In genomic region chr9:42115078-42115477, GRCm38 (mm10) we compare ENCODE assay signal across 21 mouse cellular contexts. TPM values are rescaled to one million over a fixed set of nuclear protein-coding genes. Genes with fewer than 3 reads are reported as not detected.
DNase-seq lines count a peak whose midpoint lies in the region; ATAC-seq and TF ChIP-seq lines count a peak whose summit lies in the region.
"Had no signal": no experiment of that assay in that cellular context is flagged by ENCODE, and none has a peak within 500 bp of the region (broad histone marks: within the 10 kb centered on the region; RNA-seq: fewer than 3 reads in every experiment).

No protein-coding gene starts in this region.

- peaks cover 18% of the 10 kb centered on the region for H3K4me1 ChIP-seq in intestine, embryonic 16.5 days (ENCODE audit: control insufficient read depth, insufficient read depth, low read length)
- peaks cover 10% of the 10 kb centered on the region for H3K4me1 ChIP-seq in intestine, embryonic 15.5 days (replicated peaks)
- peaks cover 27% of the 10 kb centered on the region for H3K4me1 ChIP-seq in lung, embryonic 16.5 days (replicated peaks; ENCODE audit: control insufficient read depth, insufficient read depth, low read length)
- no peaks in the 10 kb centered on the region for H3K4me1 ChIP-seq in intestine, postnatal 0 days (replicated peaks; ENCODE audit: control insufficient read depth, insufficient read depth, low read length)
- no peaks in the 10 kb centered on the region for H3K4me1 ChIP-seq in stomach, postnatal 0 days (replicated peaks; ENCODE audit: control insufficient read depth, insufficient read depth)

- no peak overlapping the region for H3K9ac ChIP-seq in intestine, embryonic 16.5 days (ENCODE audit: low read depth, low read length)
- no peak overlapping the region for H3K9ac ChIP-seq in intestine, embryonic 15.5 days
- no peak overlapping the region for H3K9ac ChIP-seq in lung, embryonic 16.5 days (ENCODE audit: low read length)
- H3K9ac ChIP-seq in intestine, postnatal 0 days (ENCODE audit: low read depth, low read length): no peak overlapping the region
- H3K9ac ChIP-seq in stomach, postnatal 0 days (ENCODE audit: low read length): no peak overlapping the region
- H3K9ac ChIP-seq: forebrain, postnatal 0 days; liver, postnatal 0 days; neural tube, embryonic 15.5 days; stomach, embryonic 15.5 days had no signal

- no peak overlapping the region for H3K27ac ChIP-seq in intestine, embryonic 16.5 days (ENCODE audit: low read length)
- no peak overlapping the region for H3K27ac ChIP-seq in intestine, embryonic 15.5 days
- peak overlapping the region; percentile 18 for H3K27ac ChIP-seq in lung, embryonic 16.5 days (ENCODE audit: low read length)
- no peak overlapping the region for H3K27ac ChIP-seq in intestine, postnatal 0 days (ENCODE audit: low read depth, low read length)
- H3K27ac ChIP-seq in stomach, postnatal 0 days (replicated peaks): 0 out of 2 replicates have a peak overlapping the region, but pooled peaks have one; percentile 45
- H3K27ac ChIP-seq: forebrain, embryonic 10.5 days; hindbrain, postnatal 0 days; stomach, embryonic 15.5 days had no signal

- no peak for TF ChIP-seq CTCF in intestine, postnatal 0 days (IDR thresholded peaks at IDR 0.05; ENCODE audit: low read depth)
- no peak for TF ChIP-seq CTCF in stomach, postnatal 0 days (IDR thresholded peaks at IDR 0.05; ENCODE audit: low read depth)

- H3K4me2 ChIP-seq in intestine, embryonic 16.5 days (ENCODE audit: low read depth, low read length): no peak overlapping the region
- H3K4me2 ChIP-seq in intestine, embryonic 15.5 days (replicated peaks): no peak overlapping the region
- no peak overlapping the region for H3K4me2 ChIP-seq in lung, embryonic 16.5 days (ENCODE audit: low read depth, low read length)
- no peak overlapping the region for H3K4me2 ChIP-seq in intestine, postnatal 0 days (replicated peaks; ENCODE audit: low read depth)
- H3K4me2 ChIP-seq in stomach, postnatal 0 days (replicated peaks; ENCODE audit: low read depth): no peak overlapping the region
- H3K4me2 ChIP-seq: midbrain, embryonic 11.5 days; neural tube, embryonic 15.5 days; stomach, embryonic 15.5 days had no signal

- H3K4me3 ChIP-seq in intestine, embryonic 16.5 days (ENCODE audit: low read length): no peak overlapping the region
- no peak overlapping the region for H3K4me3 ChIP-seq in intestine, embryonic 15.5 days (replicated peaks)
- H3K4me3 ChIP-seq in lung, embryonic 16.5 days (ENCODE audit: low read length): no peak overlapping the region
- no peak overlapping the region for H3K4me3 ChIP-seq in intestine, postnatal 0 days (ENCODE audit: low read depth, low read length)
- H3K4me3 ChIP-seq in stomach, postnatal 0 days (ENCODE audit: low read depth, low read length): no peak overlapping the region
- H3K4me3 ChIP-seq: forebrain, embryonic 10.5 days; neural tube, embryonic 15.5 days; stomach, embryonic 15.5 days had no signal

- ATAC-seq in intestine, embryonic 16.5 days: 0 out of 2 replicates have a peak, but pooled peaks have one; percentile 26
- no peak for ATAC-seq in intestine, embryonic 15.5 days
- ATAC-seq in lung, embryonic 16.5 days (ENCODE audit: low read depth): no peak
- 0 out of 2 replicates have a peak, but pooled peaks have one; percentile 49 for ATAC-seq in intestine, postnatal 0 days
- peak; percentile 73 for ATAC-seq in stomach, postnatal 0 days (ENCODE audit: low FRiP score, low TSS enrichment)
- ATAC-seq: forebrain, postnatal 0 days; hindbrain, postnatal 0 days; liver, postnatal 0 days had no signal

- WGBS in intestine, embryonic 16.5 days: 66% methylated on average over 7 of the region's 7 CpGs
- WGBS in intestine, embryonic 15.5 days: 68% methylated on average over 7 of the region's 7 CpGs
- WGBS in lung, embryonic 16.5 days: 59% methylated on average over 7 of the region's 7 CpGs
- 50% methylated on average over 7 of the region's 7 CpGs for WGBS in intestine, postnatal 0 days
- WGBS in stomach, postnatal 0 days: 59% methylated on average over 7 of the region's 7 CpGs

- DNase-seq in lung, postnatal 4 days: no peak
- peak; percentile 52 for DNase-seq in stomach, postnatal 0 days (ENCODE audit: low spot score)
- DNase-seq in heart, postnatal 14 days: no peak
- DNase-seq: adrenal gland, postnatal 36 days; cerebellum, adult 9-11 months; forebrain, postnatal 0 days; heart, postnatal 36 days; kidney, adult 18-20 months; kidney, postnatal 14 days; liver, postnatal 0 days; thymus, adult 2 months; thymus, postnatal 4 days had no signal

- H3K9me3 ChIP-seq in intestine, embryonic 16.5 days (ENCODE audit: control insufficient read depth, low read length): no peaks in the 10 kb centered on the region
- H3K9me3 ChIP-seq in intestine, embryonic 15.5 days: no peaks in the 10 kb centered on the region
- H3K9me3 ChIP-seq in lung, embryonic 16.5 days (ENCODE audit: control insufficient read depth, low read length): no peaks in the 10 kb centered on the region
- no peaks in the 10 kb centered on the region for H3K9me3 ChIP-seq in intestine, postnatal 0 days (ENCODE audit: control insufficient read depth)
- H3K9me3 ChIP-seq in stomach, postnatal 0 days (ENCODE audit: control insufficient read depth, low read length): no peaks in the 10 kb centered on the region
- H3K9me3 ChIP-seq: forebrain, embryonic 10.5 days; neural tube, embryonic 15.5 days; stomach, embryonic 15.5 days had no signal

- intact Hi-C loops in heart, postnatal 14 days (cut with DNase I): no loop called here

- H3K27me3 ChIP-seq in intestine, embryonic 16.5 days (replicated peaks; ENCODE audit: control insufficient read depth, insufficient read depth, low read length): no peaks in the 10 kb centered on the region
- H3K27me3 ChIP-seq in intestine, embryonic 15.5 days (replicated peaks): no peaks in the 10 kb centered on the region
- H3K27me3 ChIP-seq in lung, embryonic 16.5 days (ENCODE audit: control insufficient read depth, insufficient read depth, low read depth, low read length): no peaks in the 10 kb centered on the region
- H3K27me3 ChIP-seq in intestine, postnatal 0 days (replicated peaks; ENCODE audit: control insufficient read depth, insufficient read depth, low read length): no peaks in the 10 kb centered on the region
- no peaks in the 10 kb centered on the region for H3K27me3 ChIP-seq in stomach, postnatal 0 days (ENCODE audit: control insufficient read depth, insufficient read depth, low read length)
- H3K27me3 ChIP-seq: neural tube, embryonic 15.5 days; stomach, embryonic 15.5 days had no signal

- no peak for TF ChIP-seq EP300 in stomach, postnatal 0 days (optimal IDR thresholded peaks at IDR 0.05)

- no peaks in the 10 kb centered on the region for H3K36me3 ChIP-seq in intestine, embryonic 16.5 days (ENCODE audit: control insufficient read depth, insufficient read depth, low read length)
- no peaks in the 10 kb centered on the region for H3K36me3 ChIP-seq in intestine, embryonic 15.5 days
- H3K36me3 ChIP-seq in lung, embryonic 16.5 days (ENCODE audit: control insufficient read depth, insufficient read depth, low read length): no peaks in the 10 kb centered on the region
- H3K36me3 ChIP-seq in intestine, postnatal 0 days (ENCODE audit: control insufficient read depth, insufficient read depth): no peaks in the 10 kb centered on the region
- H3K36me3 ChIP-seq in stomach, postnatal 0 days (ENCODE audit: control insufficient read depth, insufficient read depth, low read length): no peaks in the 10 kb centered on the region
- H3K36me3 ChIP-seq: forebrain, embryonic 10.5 days; neural tube, embryonic 15.5 days; stomach, embryonic 15.5 days had no signal

RNA-seq across cellular contexts. Expression of gene Sorl1, which starts 9.0 kb away (rescaled TPM):
- polyA plus RNA-seq in intestine, embryonic 16.5 days (2015; fragmentation: Nextera tagmentation; extraction: Ambion mirVana): 6.0 and 6.2 TPM in 2 replicates
- 9.0 and 10.3 TPM in 2 replicates for polyA plus RNA-seq in intestine, embryonic 15.5 days (2015; fragmentation: Nextera tagmentation; extraction: Ambion mirVana)
- polyA plus RNA-seq in lung, embryonic 16.5 days (2015; fragmentation: Nextera tagmentation; extraction: Ambion mirVana): 11.8 and 13.8 TPM in 2 replicates
- polyA plus RNA-seq in intestine, postnatal 0 days (2015; fragmentation: Nextera tagmentation; extraction: Ambion mirVana): 2.8 and 3.6 TPM in 2 replicates
- 7.1 and 8.8 TPM in 2 replicates for polyA plus RNA-seq in stomach, postnatal 0 days (2015; fragmentation: Nextera tagmentation; extraction: Ambion mirVana)
- 10 to 100 TPM; 10.2 to 11.3 TPM for total RNA-seq in heart, postnatal 14 days (2021)

Comparison
In these comparisons a context has a peak if more than half of its experiments do, and no peak if none do; other contexts are left out.
1. ATAC-seq: peak in intestine, embryonic 16.5 days (single experiment), intestine, postnatal 0 days (single experiment) and stomach, postnatal 0 days (single experiment); none in intestine, embryonic 15.5 days (single experiment) and lung, embryonic 16.5 days (single experiment).
2. H3K27ac ChIP-seq: peak in lung, embryonic 16.5 days (single experiment) and stomach, postnatal 0 days (single experiment); none in intestine, embryonic 16.5 days (single experiment), intestine, embryonic 15.5 days (single experiment) and intestine, postnatal 0 days (single experiment).